Mouse (Mus musculus) adrenal gland, adult (tissue): ENCODE results near the gene Ttc16.

Source experiments
- DNase-seq, 2 experiments: peaks; one replicate each; pipeline ENCODE4 v3.0.0; 2022 to 2023; ENCODE audit warnings: low spot score in 1 of 2; ENCODE audit not compliant: inconsistent age in 2 of 2

Ttc16 gene

GRCm38 (mm10) chr2:32775359-32776074 lies at the start of gene Ttc16, which contains the start of gene Ptrh1:
Gene Ttc16, minus strand, starts transcription at chr2:32775633.
Gene Ptrh1, plus strand, starts transcription at chr2:32775786.
- peak; percentile 99 to 100 for DNase-seq

- no peak for DNase-seq
These were observed 49.3 kb upstream of the Ttc16 start for GRCm38 (mm10) chr2:32824778-32825177.

GRCm38 (mm10) chr2:32824181-32824580 lies 48.7 kb upstream of the Ttc16 start:
- no peak for DNase-seq

DNA sequence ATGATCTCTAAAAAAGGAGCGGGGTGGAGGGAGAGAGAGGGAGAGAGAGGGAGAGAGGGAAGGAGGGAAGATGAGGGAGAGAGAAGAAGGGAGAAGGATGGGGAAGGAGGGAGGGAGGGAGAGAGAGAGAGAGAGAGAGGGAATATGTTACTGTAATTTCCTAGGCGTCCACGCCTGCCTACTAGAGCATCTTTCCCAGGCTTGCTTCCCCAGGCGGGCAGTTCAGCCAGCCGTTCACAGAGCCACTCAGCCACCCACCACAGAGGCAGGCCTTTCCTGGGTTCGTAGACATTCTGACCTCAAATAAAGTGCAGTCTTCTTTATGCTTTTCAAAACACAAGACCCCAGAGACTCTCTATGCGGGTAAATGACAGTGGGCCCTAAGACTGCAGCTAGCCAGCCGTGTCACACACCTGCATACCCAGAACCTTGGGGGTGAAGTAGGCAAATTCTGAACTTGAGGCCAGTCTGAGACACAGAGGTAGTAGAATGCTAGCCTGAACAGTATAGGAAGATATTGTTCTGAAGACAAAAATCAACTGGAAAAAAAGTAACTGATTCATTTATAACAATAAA lies 48.2 kb upstream of the Ttc16 start:
- no peak for DNase-seq

- no peak for DNase-seq
These were observed 47.7 kb upstream of the Ttc16 start for GRCm38 (mm10) chr2:32823153-32823552.

DNA sequence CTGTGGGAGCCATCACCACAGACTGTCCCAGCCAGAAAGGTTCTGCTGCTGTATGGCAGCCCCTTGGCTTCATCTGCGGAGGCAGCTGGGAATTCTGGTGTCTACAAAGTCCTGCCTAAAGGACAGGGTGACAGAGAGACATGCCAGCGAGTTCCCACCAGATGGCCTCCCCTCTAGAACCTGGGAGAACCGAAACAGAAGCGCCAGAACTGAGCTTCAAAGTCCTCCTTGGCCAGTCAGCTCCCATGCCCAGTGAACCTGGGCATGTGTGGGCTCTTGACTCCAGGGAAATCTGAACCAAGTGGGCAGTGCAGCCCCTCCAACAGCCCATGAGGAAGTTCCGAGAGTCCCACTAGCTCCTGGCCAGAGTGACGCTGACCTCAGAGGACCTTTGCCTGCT lies 47.2 kb upstream of the Ttc16 start:
- DNase-seq = no peak

DNA sequence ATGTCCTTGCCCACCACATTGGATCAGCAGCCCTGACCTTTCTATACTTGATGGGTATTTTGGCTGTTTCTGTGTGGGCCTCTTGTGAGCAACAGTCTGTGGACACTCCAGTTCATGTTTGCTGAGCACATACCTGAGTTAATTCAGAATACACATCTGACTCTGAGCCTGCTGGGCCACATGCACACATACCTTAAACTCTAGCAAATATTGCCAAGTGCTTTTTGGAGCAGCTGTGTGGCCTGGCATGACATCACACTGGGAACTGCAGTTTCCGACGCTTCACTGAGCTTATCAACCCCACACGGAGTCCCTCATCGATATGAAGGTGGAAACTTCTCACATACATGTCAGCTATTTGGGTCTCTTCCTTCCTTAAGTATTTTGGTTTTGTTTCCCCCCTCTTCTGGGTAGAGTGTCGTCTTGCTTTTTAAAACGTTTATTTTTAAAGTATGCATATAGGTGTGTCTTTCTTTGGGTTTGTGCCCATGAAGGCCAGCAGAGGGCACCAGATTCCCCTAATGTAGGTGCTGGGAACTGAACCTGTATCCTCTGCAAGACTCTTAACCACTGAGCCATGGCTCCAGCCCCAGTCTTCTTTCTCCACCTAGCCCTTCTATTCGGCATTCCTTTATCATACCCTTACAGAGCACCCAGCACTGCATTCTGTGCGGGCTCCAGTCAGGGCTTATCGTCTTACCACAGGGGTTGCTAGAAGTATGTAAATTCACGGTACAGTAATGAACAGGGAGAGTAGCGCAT lies 45.8 kb upstream of the Ttc16 start:
- peak; percentile 33 to 77 for DNase-seq

GRCm38 (mm10) chr2:32818208-32818607 lies 42.8 kb upstream of the Ttc16 start:
- DNase-seq = no peak

DNA sequence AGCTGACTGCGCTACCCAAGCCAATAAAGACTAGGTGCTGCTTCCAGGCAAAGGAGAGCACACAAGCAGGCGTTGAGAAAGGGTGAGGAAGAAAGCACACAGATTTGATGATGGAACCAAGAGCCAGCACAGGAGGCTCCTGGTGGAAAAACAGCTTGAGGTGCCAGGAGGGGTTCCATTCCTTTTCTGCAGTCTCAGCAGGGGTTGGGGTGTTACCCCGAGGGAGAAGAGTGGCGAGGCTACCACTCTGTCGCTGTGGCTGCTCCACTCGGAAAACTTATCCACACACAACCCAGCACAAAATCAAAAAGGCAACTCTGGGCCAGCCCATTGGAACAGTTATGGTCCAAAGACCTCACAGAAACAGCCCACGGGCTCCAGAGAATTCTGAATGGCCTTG lies 42.2 kb upstream of the Ttc16 start:
- no peak for DNase-seq

GRCm38 (mm10) chr2:32816946-32817581 lies 41.6 kb upstream of the Ttc16 start:
- DNase-seq = no peak

GRCm38 (mm10) chr2:32816497-32816896 lies 41.1 kb upstream of the Ttc16 start:
- DNase-seq = no peak

- no peak for DNase-seq
These were observed 36.5 kb upstream of the Ttc16 start for GRCm38 (mm10) chr2:32811959-32812358.

DNA sequence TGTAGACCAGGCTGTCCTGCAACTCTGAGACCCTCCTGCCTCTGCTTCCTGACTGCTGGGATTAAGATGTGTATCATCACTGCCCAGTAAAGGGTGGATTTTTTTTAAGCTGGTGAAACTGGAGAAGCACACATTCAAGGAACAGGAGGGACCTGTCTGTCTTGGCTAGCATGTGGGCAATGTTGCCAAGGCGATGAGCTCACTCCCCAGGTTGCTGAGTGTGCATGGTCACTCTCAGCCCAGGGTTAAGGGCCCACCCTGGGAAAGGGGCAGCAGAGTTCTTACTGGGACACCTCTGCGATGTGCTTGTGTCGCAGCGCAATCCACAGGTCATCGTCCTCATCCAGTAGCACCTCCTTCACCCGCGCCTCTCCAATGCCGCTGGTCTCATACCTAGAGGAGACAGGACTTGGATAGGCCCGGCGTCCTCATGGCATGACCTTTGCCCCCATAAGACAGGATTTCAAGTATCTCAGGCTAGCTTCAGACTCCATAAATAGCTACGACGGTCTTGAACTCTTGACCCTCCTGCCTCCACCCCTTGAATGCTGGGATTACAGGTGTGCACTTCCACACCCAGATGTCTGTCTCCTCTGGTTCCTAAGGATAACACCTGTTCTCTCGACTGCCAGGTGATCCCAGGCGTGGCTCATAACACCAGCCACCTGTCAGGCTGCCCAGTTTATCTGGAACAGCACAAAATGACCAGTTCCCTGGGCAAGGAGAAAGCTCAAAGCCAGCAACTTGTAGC lies 33.6 kb upstream of the Ttc16 start:
- no peak for DNase-seq

GRCm38 (mm10) chr2:32798251-32798962 lies 23.0 kb upstream of the Ttc16 start:
- DNase-seq = no peak

GRCm38 (mm10) chr2:32795748-32796418 lies 20.4 kb upstream of the Ttc16 start:
- DNase-seq = no peak

DNA sequence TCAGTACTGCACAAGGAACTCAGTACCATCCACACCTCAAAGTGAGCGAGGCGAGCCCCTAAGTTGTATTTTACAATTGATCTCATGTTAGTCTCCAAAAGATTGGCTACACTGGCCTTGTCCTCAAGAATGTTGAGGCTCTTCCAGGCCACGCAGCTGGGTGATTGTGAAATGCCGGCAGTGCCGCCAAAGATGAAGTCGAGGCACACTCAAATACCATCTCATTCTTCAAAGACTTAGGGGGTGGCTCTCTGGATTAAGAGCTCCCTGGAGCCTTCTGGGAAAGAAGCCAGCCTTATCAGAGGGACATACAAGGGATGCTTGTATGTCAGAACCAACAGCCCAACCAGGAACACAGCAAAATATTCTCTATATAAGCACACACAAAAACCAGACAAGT lies 15.9 kb upstream of the Ttc16 start:
- peak; percentile 26 to 70 for DNase-seq

- DNase-seq = no peak
These were observed 13.1 kb upstream of the Ttc16 start for GRCm38 (mm10) chr2:32788581-32788980.

GRCm38 (mm10) chr2:32787176-32787575 lies 11.7 kb upstream of the Ttc16 start:
- peak in 1 of 2 experiments; percentile 65 for DNase-seq

- DNase-seq = peak in 1 of 2 experiments; percentile 56
These were observed 8.7 kb upstream of the Ttc16 start, which contains the start of gene Cfap157 for GRCm38 (mm10) chr2:32784048-32784681. Gene Cfap157, minus strand, starts transcription at chr2:32784428.
